Mouse (Mus musculus): Measurements from ENCODE around the gene Gucd1.

- TF ChIP-seq CTCF (IDR thresholded peaks at IDR 0.05; ENCODE audit: low read depth, low read length) (no peak), POLR2A (IDR thresholded peaks at IDR 0.05; ENCODE audit: extremely low read depth, insufficient read depth, low read length) (no peak)
These were observed 44.8 kb upstream of the Gucd1 start for GRCm38 (mm10) chr10:75562596-75562995.

Data from liver, adult 2 months (tissue).